Mouse (Mus musculus): ENCODE measurements around the gene Klf7. TPM values are rescaled to one million over a fixed set of nuclear protein-coding genes. Genes with fewer than 3 reads are reported as not detected.

The Klf7 gene
- total RNA-seq, 2 experiments from 2014 or later: 5.5 to 7.0 TPM

GRCm38 (mm10) chr1:64105181-64105646 lies 16.9 kb downstream of the Klf7 start:
- no peak for ATAC-seq (replicated peaks; ENCODE audit: poor library complexity)

GRCm38 (mm10) chr1:64104665-64105064 lies 17.4 kb downstream of the Klf7 start:
- peak; percentile 86 for ATAC-seq (replicated peaks; ENCODE audit: poor library complexity)

- peak; percentile 29; the same call in 1 of the 2 replicates for ATAC-seq (replicated peaks; ENCODE audit: poor library complexity)
These were observed 20.8 kb downstream of the Klf7 start for GRCm38 (mm10) chr1:64101331-64101730.

- peak; percentile 91 for ATAC-seq (replicated peaks; ENCODE audit: poor library complexity)
These were observed 23.3 kb downstream of the Klf7 start for GRCm38 (mm10) chr1:64098800-64099199.

- ATAC-seq (replicated peaks; ENCODE audit: poor library complexity): no peak
These were observed 24.3 kb downstream of the Klf7 start for GRCm38 (mm10) chr1:64097640-64098287.

GRCm38 (mm10) chr1:64093018-64093417 lies 29.1 kb downstream of the Klf7 start:
- ATAC-seq (replicated peaks; ENCODE audit: poor library complexity): no peak

GRCm38 (mm10) chr1:64091591-64091990 lies 30.5 kb downstream of the Klf7 start:
- ATAC-seq (replicated peaks; ENCODE audit: poor library complexity): no peak

GRCm38 (mm10) chr1:64090566-64090965 lies 31.5 kb downstream of the Klf7 start:
- no peak for ATAC-seq (replicated peaks; ENCODE audit: poor library complexity)

GRCm38 (mm10) chr1:64089691-64090090 lies 32.4 kb downstream of the Klf7 start:
- ATAC-seq (replicated peaks; ENCODE audit: poor library complexity): no peak

GRCm38 (mm10) chr1:64088604-64089320 lies 33.3 kb downstream of the Klf7 start:
- peak; percentile 40 for ATAC-seq (replicated peaks; ENCODE audit: poor library complexity)

- peak; percentile 14; the same call in 1 of the 2 replicates for ATAC-seq (replicated peaks; ENCODE audit: poor library complexity)
These were observed 34.2 kb downstream of the Klf7 start for GRCm38 (mm10) chr1:64087657-64088603.

- ATAC-seq (replicated peaks; ENCODE audit: poor library complexity): no peak
These were observed 36.2 kb downstream of the Klf7 start for GRCm38 (mm10) chr1:64085875-64086274.

GRCm38 (mm10) chr1:64085361-64085760 lies 36.7 kb downstream of the Klf7 start:
- ATAC-seq (replicated peaks; ENCODE audit: poor library complexity): no peak

- peak; percentile 49 for ATAC-seq (replicated peaks; ENCODE audit: poor library complexity)
These were observed 37.4 kb downstream of the Klf7 start for GRCm38 (mm10) chr1:64084706-64085105.

GRCm38 (mm10) chr1:64081791-64082190 lies 40.3 kb downstream of the Klf7 start:
- no peak for ATAC-seq (replicated peaks; ENCODE audit: poor library complexity)

GRCm38 (mm10) chr1:64081217-64081616 lies 40.9 kb downstream of the Klf7 start:
- ATAC-seq (replicated peaks; ENCODE audit: poor library complexity): peak; percentile 60

GRCm38 (mm10) chr1:64080263-64080662 lies 41.8 kb downstream of the Klf7 start:
- no peak for ATAC-seq (replicated peaks; ENCODE audit: poor library complexity)

GRCm38 (mm10) chr1:64078747-64079211 lies 43.3 kb downstream of the Klf7 start:
- peak; percentile 24 for ATAC-seq (replicated peaks; ENCODE audit: poor library complexity)

- peak; percentile 71 for ATAC-seq (replicated peaks; ENCODE audit: poor library complexity)
These were observed 43.9 kb downstream of the Klf7 start for GRCm38 (mm10) chr1:64078011-64078746.

GRCm38 (mm10) chr1:64074051-64074450 lies 48.0 kb downstream of the Klf7 start:
- no peak for ATAC-seq (replicated peaks; ENCODE audit: poor library complexity)

Data from megakaryocyte progenitor cell, adult 5-6 weeks (primary cell).